Mouse (Mus musculus) gastrocnemius, postnatal 25 days (tissue): ENCODE measurements at regions not wholly inside any gene's neighbourhood (a gene's known extent, or its start where the extent isn't known, plus 50 kb on each side); places are given as distances from the start of the nearest gene placed in this dataset.

Experiments
- DNase-seq: peaks from one replicate; pipeline ENCODE4 v3.0.0; 2022

DNA sequence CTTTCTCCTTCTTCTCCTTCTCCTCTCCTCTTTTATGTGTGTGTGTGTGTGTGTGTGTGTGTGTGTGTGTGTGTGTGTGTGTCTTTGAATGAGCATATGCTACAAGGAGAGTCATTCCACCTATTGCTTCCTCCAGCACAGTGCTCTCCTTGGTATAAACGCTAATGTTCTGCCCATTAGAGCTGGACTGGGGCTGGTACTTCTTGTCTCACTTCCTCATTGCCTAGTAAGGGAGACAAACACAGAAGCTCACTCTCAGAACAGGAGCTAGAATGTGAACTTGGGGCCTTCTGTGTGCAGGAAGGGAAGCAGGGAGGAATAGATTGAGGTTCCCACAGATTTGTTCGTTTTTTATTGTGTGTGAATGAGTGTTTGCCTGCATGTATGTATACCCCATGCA is 54.9 kb upstream of the Shb start:
- DNase-seq = no peak

DNA sequence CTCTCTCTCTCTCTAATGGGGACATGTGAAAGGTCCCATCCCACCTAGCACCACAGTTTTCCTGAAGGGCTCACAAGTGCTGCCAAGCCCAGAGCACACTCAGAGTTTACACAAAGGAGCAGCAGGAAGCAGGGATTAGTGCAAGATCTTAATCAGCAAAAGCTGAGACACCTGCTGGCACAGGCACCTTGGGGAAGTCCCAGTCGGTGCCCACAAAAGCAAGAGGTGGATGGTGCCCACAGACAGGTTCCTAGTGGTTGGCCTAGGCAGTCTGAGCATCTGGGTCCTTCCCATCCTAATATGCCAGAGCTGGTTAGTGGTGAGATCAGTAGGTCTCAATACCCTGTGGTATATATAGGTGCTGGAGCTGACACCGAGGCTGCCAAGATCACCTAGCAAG is 54.0 kb upstream of the Shb start:
- DNase-seq = no peak

DNA sequence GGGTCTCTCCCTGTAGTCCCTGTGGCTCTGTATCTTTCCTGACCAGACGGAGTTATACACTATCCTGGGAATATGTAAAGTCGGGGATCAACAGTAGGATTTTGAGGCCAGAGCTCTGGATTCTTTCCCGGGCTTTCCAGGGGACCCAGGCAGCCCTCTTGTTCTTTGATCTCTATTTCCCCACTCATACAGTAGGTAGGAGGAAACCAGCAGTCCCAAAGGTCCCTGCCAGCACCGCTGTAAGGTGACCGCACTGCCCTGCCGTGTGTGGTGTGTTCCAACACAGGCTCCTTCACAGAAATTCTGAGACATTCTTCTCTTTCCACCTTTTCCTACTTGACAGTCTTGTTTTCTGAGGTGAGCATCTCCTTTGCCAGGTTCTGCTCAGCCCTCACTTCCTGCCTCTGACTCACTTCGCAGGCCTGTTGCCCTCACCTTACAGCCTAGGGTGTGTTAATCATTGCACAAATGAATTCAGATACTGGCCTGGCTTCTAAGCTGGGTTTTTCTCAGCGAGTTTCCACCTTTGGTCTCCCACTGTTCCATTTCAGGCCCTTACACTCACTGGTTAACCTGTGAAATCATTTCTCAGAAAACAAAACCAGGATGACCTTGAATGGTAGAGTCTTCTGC is 53.0 kb upstream of the Shb start:
- no peak for DNase-seq

DNA sequence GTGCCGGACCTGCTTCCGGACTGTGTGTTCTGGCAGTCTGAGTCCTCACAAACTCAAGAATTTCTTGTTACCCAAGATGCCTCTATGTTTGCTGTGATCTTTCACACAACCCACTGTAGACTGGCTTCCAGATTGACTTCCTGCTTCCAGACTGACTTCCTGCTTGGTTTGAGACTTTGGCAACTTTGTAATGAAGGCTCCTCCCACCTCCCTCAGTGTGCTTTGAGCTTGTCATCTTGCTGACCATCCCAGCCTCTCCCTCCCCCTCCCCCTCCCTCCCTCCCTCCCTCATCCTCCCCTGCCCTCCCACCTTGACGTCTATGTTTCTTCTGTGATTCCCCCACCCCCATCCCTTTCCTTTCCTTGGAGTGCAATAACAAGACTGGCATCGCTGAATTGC is 51.7 kb upstream of the Shb start:
- no peak for DNase-seq

DNA sequence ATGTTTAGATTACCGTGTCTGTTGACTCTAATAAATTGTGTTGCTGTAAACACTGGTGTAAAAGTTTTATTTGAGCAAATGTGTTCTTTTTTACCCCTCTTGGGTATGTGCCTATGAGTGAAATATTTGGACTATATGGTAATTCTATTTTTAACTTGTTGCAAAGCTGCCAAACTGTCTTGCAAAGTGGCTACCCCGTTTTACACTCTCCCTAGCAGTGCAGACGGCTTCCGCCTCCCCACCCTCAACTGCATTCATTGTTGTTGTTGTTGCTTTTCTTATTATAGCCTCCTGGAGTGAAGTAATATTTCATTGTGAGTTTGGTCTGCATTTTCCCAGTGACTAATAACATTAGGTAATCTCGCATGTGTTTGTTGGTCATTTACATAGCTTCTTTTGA is 50.2 kb upstream of the Shb start:
- no peak for DNase-seq
